Comparison of ENCODE assay signal across 9 mouse cellular contexts in the genomic region with DNA sequence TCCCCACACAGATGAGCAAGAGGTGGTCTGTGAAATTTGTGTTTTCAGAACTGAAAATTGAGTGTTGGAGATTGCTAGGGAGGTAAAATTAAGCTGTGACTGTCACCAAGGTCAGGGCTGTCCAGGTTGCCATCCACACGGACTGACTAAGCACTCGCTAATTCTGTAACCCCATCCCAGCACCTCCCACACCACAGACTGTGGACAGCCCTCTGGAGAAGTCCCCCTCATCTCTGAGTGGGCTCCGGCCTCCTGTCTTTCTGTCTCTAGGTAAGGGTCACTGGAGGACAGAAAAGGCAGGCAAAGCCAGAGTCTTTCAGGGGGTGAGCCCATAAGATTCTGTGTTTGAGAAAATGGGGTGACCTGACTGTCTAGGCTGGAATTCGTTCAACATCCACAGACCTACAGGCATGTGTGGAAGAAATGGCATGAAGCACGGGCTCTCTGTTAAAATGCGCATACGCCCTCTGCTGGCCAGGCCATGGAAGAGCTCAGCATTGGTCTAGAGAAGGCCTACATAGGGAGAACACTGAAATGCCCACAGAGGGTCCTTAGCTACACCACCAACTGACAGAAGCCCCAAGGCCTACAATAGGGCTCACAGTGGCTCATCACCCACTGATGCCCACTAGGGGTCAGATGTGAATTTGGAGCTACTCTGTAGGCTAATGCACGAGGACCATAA. TPM values are rescaled to one million over a fixed set of nuclear protein-coding genes. Genes with fewer than 3 reads are reported as not detected.
DNase-seq lines count a peak whose midpoint lies in the region; ATAC-seq and TF ChIP-seq lines count a peak whose summit lies in the region.
"Had no signal": no experiment of that assay in that cellular context is flagged by ENCODE, and none has a peak within 500 bp of the region (broad histone marks: within the 10 kb centered on the region; RNA-seq: fewer than 3 reads in every experiment).

No protein-coding gene starts in this region.

- no peaks in the 10 kb centered on the region for H3K79me2 ChIP-seq in MEL (ENCODE audit: control insufficient read depth, insufficient read depth, low read length, poor library complexity)

- H3K4me1 ChIP-seq in MEL (ENCODE audit: control insufficient read depth in 1 of 2, insufficient read depth in 2 of 2, low read length in 2 of 2), result no peaks in the 10 kb centered on the region
- H3K4me1 ChIP-seq in forebrain, embryonic 13.5 days, result no peaks in the 10 kb centered on the region
- H3K4me1 ChIP-seq in lung, embryonic 16.5 days (replicated peaks; ENCODE audit: control insufficient read depth, insufficient read depth, low read length), result no peaks in the 10 kb centered on the region

- TF ChIP-seq RAD21 in MEL (IDR thresholded peaks at IDR 0.05; ENCODE audit: low read depth, low read length), result peak; percentile 98

- no peaks in the 10 kb centered on the region for H3K9me3 ChIP-seq in MEL (replicated peaks; ENCODE audit: insufficient read depth, low read length)
- no peaks in the 10 kb centered on the region for H3K9me3 ChIP-seq in forebrain, embryonic 13.5 days (replicated peaks)
- no peaks in the 10 kb centered on the region for H3K9me3 ChIP-seq in lung, embryonic 16.5 days (ENCODE audit: control insufficient read depth, low read length)

- no peak overlapping the region for H3K27ac ChIP-seq in MEL (ENCODE audit: control insufficient read depth, low read depth, low read length)
- no peak overlapping the region for H3K27ac ChIP-seq in forebrain, embryonic 13.5 days
- no peak overlapping the region for H3K27ac ChIP-seq in layer of hippocampus, adult 2 months
- no peak overlapping the region for H3K27ac ChIP-seq in lung, embryonic 16.5 days (ENCODE audit: low read length)
- H3K27ac ChIP-seq: macrophage had no signal

- no peaks in the 10 kb centered on the region for H3K36me3 ChIP-seq in MEL (ENCODE audit: control insufficient read depth in 1 of 2, insufficient read depth in 2 of 2, low read length in 2 of 2)
- H3K36me3 ChIP-seq in forebrain, embryonic 13.5 days (ENCODE audit: poor library complexity, severe bottlenecking), result no peaks in the 10 kb centered on the region
- no peaks in the 10 kb centered on the region for H3K36me3 ChIP-seq in lung, embryonic 16.5 days (ENCODE audit: control insufficient read depth, insufficient read depth, low read length)

- no peak overlapping the region for H3K4me2 ChIP-seq in forebrain, embryonic 13.5 days
- H3K4me2 ChIP-seq in lung, embryonic 16.5 days (ENCODE audit: low read depth, low read length), result no peak overlapping the region

- 30% methylated on average over 8 of the region's 8 CpGs for WGBS in forebrain, embryonic 13.5 days
- 27% methylated on average over 8 of the region's 8 CpGs for WGBS in lung, embryonic 16.5 days

- no peak for TF ChIP-seq EP300 in MEL (IDR thresholded peaks at IDR 0.05; ENCODE audit: low read depth in 1 of 2, low read length in 2 of 2)

- peak; percentile 79 for ATAC-seq in forebrain, embryonic 13.5 days
- peak; percentile 80 to 93 for ATAC-seq in hematopoietic stem cell, adult 5-6 weeks (replicated peaks in 1 of 2; ENCODE audit: insufficient read depth in 1 of 2, low FRiP score in 2 of 2, low TSS enrichment in 1 of 2, low read depth in 1 of 2, poor library complexity in 2 of 2, severe bottlenecking in 2 of 2)
- ATAC-seq in lung, embryonic 16.5 days (ENCODE audit: low read depth), result peak; percentile 53; the same call in 1 of the 2 replicates

- no peak for TF ChIP-seq POLR2A in MEL (IDR thresholded peaks at IDR 0.05; ENCODE audit: control insufficient read depth in 1 of 2, insufficient read depth in 1 of 2, low read depth in 1 of 2, low read length in 2 of 2, poor library complexity in 1 of 2)

- H3K27me3 ChIP-seq in MEL (ENCODE audit: control insufficient read depth in 1 of 2, insufficient read depth in 2 of 2, low read length in 2 of 2), result no peaks in the 10 kb centered on the region
- H3K27me3 ChIP-seq in forebrain, embryonic 13.5 days, result no peaks in the 10 kb centered on the region
- no peaks in the 10 kb centered on the region for H3K27me3 ChIP-seq in lung, embryonic 16.5 days (ENCODE audit: control insufficient read depth, insufficient read depth, low read depth, low read length)

- TF ChIP-seq CTCF in MEL (IDR thresholded peaks at IDR 0.05 in 2 of 3, conservative IDR thresholded peaks at IDR 0.05 in 1 of 3; ENCODE audit: control insufficient read depth in 1 of 3, insufficient read depth in 1 of 3, low read depth in 2 of 3, low read length in 3 of 3, poor library complexity in 1 of 3, severe bottlenecking in 1 of 3), result peak; percentile 95 to 98 (median 98)
- TF ChIP-seq CTCF in layer of hippocampus, adult 2 months (conservative IDR thresholded peaks at IDR 0.05), result peak; percentile 95

- peak; percentile 87 for DNase-seq in MEL (ENCODE audit: low read depth, low spot score)
- DNase-seq in c-Kit-positive CD71-positive TER-119-positive erythroid progenitor cells, embryonic 14.5 days (ENCODE audit: low spot score), result peak; percentile 48
- DNase-seq in layer of hippocampus, adult 2 months (ENCODE audit: low spot score in 2 of 2), result peak; percentile 71 to 85
- peak; percentile 55 for DNase-seq in ovary, postnatal 14 days (ENCODE audit: low spot score)
- DNase-seq in thymus, postnatal 25 days, result peak; percentile 59

- no peak overlapping the region for H3K4me3 ChIP-seq in MEL (ENCODE audit: control insufficient read depth in 1 of 2, insufficient read depth in 1 of 2, low read depth in 2 of 2, low read length in 2 of 2)
- no peak overlapping the region for H3K4me3 ChIP-seq in forebrain, embryonic 13.5 days
- no peak overlapping the region for H3K4me3 ChIP-seq in layer of hippocampus, adult 2 months
- no peak overlapping the region for H3K4me3 ChIP-seq in lung, embryonic 16.5 days (ENCODE audit: low read length)

- H3K9ac ChIP-seq in MEL (ENCODE audit: control insufficient read depth, low read depth, low read length, poor library complexity, severe bottlenecking), result no peak overlapping the region
- no peak overlapping the region for H3K9ac ChIP-seq in forebrain, embryonic 13.5 days
- H3K9ac ChIP-seq in lung, embryonic 16.5 days (ENCODE audit: low read length), result no peak overlapping the region

TF ChIP-seq in MEL, 35 proteins besides CTCF, POLR2A, EP300 and RAD21:
- TF ChIP-seq KAT2A (conservative IDR thresholded peaks at IDR 0.05; ENCODE audit: low read depth, low read length), result no peak
- no peak for TF ChIP-seq ELF1 (IDR thresholded peaks at IDR 0.05; ENCODE audit: low read depth, low read length)
- TF ChIP-seq SIN3A (IDR thresholded peaks at IDR 0.05; ENCODE audit: low read length), result 0 out of 2 replicates have a peak, but pooled peaks have one; percentile 27
- no peak for TF ChIP-seq MAZ (IDR thresholded peaks at IDR 0.05; ENCODE audit: low read depth, low read length)
- no peak for TF ChIP-seq USF1 (IDR thresholded peaks at IDR 0.05; ENCODE audit: low read depth, low read length)
- TF ChIP-seq USF2 (IDR thresholded peaks at IDR 0.05; ENCODE audit: borderline replicate concordance in 1 of 2, insufficient read depth in 1 of 2, low read depth in 1 of 2, low read length in 2 of 2), result no peak
- TF ChIP-seq ZKSCAN1 (IDR thresholded peaks at IDR 0.05; ENCODE audit: low read depth, low read length), result no peak
- peak; percentile 98 for TF ChIP-seq SMC3 (IDR thresholded peaks at IDR 0.05; ENCODE audit: low read depth, low read length)
- TF ChIP-seq BHLHE40 (IDR thresholded peaks at IDR 0.05; ENCODE audit: borderline replicate concordance, low read depth, low read length), result no peak
- TF ChIP-seq ZC3H11A (IDR thresholded peaks at IDR 0.05; ENCODE audit: low read depth, low read length), result peak; percentile 97
- TF ChIP-seq HCFC1 (IDR thresholded peaks at IDR 0.05; ENCODE audit: low read depth, low read length), result no peak
- TF ChIP-seq CHD2 (IDR thresholded peaks at IDR 0.05; ENCODE audit: low read length), result no peak

RNA-seq across cellular contexts. Expression of gene Rasgef1c, which starts 54.1 kb away (rescaled TPM):
- 0.12 TPM in 1 of 2 replicates, not detected in the other for total RNA-seq in MEL (2012; rRNA removed)
- under 1 TPM in 1 of 2 experiments, not detected in 1; 0.15 TPM for polyA plus RNA-seq in MEL (2012; ENCODE audit: insufficient read depth in 1 of 2, insufficient read length in 2 of 2, low read depth in 1 of 2, low replicate concordance in 2 of 2, missing spikeins in 1 of 2)
- polyA plus RNA-seq in forebrain, embryonic 13.5 days (2015; fragmentation: Nextera tagmentation; extraction: Ambion mirVana), result 5.7 and 6.3 TPM in 2 replicates
- 0.15 TPM in 1 of 2 replicates, not detected in the other for total RNA-seq in hematopoietic stem cell, adult 5-6 weeks (2017)
- 1 to 10 TPM; 1.5 to 1.9 TPM for total RNA-seq in layer of hippocampus, adult 2 months (2021)
- polyA plus RNA-seq in lung, embryonic 16.5 days (2015; fragmentation: Nextera tagmentation; extraction: Ambion mirVana), result 0.23 TPM in 1 of 2 replicates, not detected in the other
- polyA plus RNA-seq: macrophage had no signal
